Mouse (Mus musculus) lung, adult 2 months (tissue): Measurements from ENCODE around the gene Mturn. TPM values are rescaled to one million over a fixed set of nuclear protein-coding genes. Genes with fewer than 3 reads are reported as not detected.

ENCODE experiments used
- DNase-seq: peaks from one replicate; pipeline ENCODE4 v3.0.0; 2022
- H3K4me1 ChIP-seq: fragments of 200-500 bp; 2 replicates; pipeline ENCODE4 v1.6.1; 2011; ENCODE audit warnings: low read length; ENCODE audit not compliant: control insufficient read depth, insufficient read depth
- H3K4me3 ChIP-seq: fragments of 200-500 bp; replicated peaks from 2 replicates; pipeline ENCODE3; 2011; ENCODE audit warnings: low read depth, mild to moderate bottlenecking, control low read depth, low read length; ENCODE audit errors: extremely low read depth
- CTCF ChIP-seq: fragments of 200-500 bp; IDR thresholded peaks from 2 replicates; pipeline ENCODE4 v1.5.1; 2011; ENCODE audit warnings: mild to moderate bottlenecking, low read length, control low read depth; ENCODE audit not compliant: insufficient read depth
- POLR2A ChIP-seq: fragments of 200-500 bp; IDR thresholded peaks from 2 replicates; pipeline ENCODE4 v1.6.1; 2011; ENCODE audit warnings: low read depth, mild to moderate bottlenecking, control low read depth, low read length, borderline replicate concordance; ENCODE audit errors: extremely low read depth
- WGBS: fragments of 180-500 bp; shearing (Covaris S2); methylation state at CpG from one replicate; pipeline ENCODE4 v1.1.7; 2018; 5-methylcytosine and 5-hydroxymethylcytosine counted together
- polyA plus RNA-seq: library from polyadenylated mRNA; depleted of rRNA; stranded (reverse); fragments of >200 nt; gene quantifications from 2 replicates; pipeline ENCODE4 v1.2.3, GENCODE M21; 2012; rRNA removed

Gene Mturn
- polyA plus RNA-seq, 1 experiment, result 9.5 TPM

DNA sequence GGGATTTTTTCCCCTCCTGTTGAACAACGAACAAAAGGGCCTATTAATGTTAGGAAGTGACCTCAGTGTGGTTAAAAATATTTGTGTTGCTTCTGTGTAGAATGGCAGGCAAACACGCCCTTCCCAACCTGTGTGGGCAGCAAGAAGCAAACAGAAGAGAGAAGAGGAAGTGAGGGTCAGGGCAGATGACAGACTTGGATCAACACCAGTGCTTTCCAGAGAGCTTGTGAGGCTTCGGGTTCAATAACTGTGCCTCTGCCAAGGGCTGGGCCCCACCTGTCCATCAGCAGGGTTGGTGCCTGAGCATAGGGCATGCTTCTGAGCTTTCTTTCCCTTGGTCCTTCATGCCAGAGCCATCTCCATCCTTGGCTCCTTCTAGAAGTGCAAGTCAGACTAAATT, 70.7 kb downstream of the Mturn start:
- Histone ChIP-seq H3K4me1 (peaks cover 4% of the 10 kb centered on the region), H3K4me3 (no peak overlapping the region)
- no peak for DNase-seq
- no peak for TF ChIP-seq POLR2A
- TF ChIP-seq CTCF, result no peak
- 5% methylated on average over 3 of the region's 3 CpGs for WGBS

Other genes with a start within 250 kb of the Mturn start
- gene Scrn1, start 115.1 kb upstream of the Mturn start, polyA plus RNA-seq, result 9.5 and 12.7 TPM in 2 replicates
- 3.6 and 4.5 TPM in 2 replicates for gene Plekha8, start 86.5 kb upstream of the Mturn start, polyA plus RNA-seq
- 4.1 and 6.1 TPM in 2 replicates for gene Fkbp14, start 84.3 kb upstream of the Mturn start, polyA plus RNA-seq
- gene Znrf2, start 135.3 kb downstream of the Mturn start, polyA plus RNA-seq, result 6.9 and 8.3 TPM in 2 replicates